Mouse (Mus musculus) bone marrow macrophage, adult 2 months (primary cell): ENCODE results near the gene Foxe1. TPM values are rescaled to one million over a fixed set of nuclear protein-coding genes. Genes with fewer than 3 reads are reported as not detected.

ENCODE experiments used
- H3K27ac ChIP-seq: 2 replicates; pipeline ENCODE4 v1.5.1; 2012; ENCODE audit warnings: low read depth, low read length; ENCODE audit not compliant: insufficient read depth
- H3K4me1 ChIP-seq: 2 replicates; pipeline ENCODE4 v1.6.1; 2012; ENCODE audit warnings: low read length; ENCODE audit not compliant: control insufficient read depth, insufficient read depth
- H3K4me3 ChIP-seq: 2 replicates; pipeline ENCODE4 v1.5.1; 2012; ENCODE audit warnings: mild to moderate bottlenecking, low read length, moderate library complexity; ENCODE audit not compliant: insufficient read depth
- CTCF ChIP-seq: IDR thresholded peaks from 2 replicates; pipeline ENCODE4 v1.5.1; 2012; ENCODE audit warnings: low read depth, mild to moderate bottlenecking, low read length, moderate library complexity
- POLR2A ChIP-seq: IDR thresholded peaks from 2 replicates; pipeline ENCODE4 v1.6.1; 2012; ENCODE audit warnings: mild to moderate bottlenecking, low read depth, low read length, borderline replicate concordance
- polyA plus RNA-seq: library from polyadenylated mRNA; stranded (reverse); fragments of >200 nt; gene quantifications from 2 replicates; pipeline ENCODE4 v1.2.4, GENCODE M21; 2012; ENCODE audit not compliant: missing spikeins, insufficient read depth, insufficient read length

Foxe1 gene
- polyA plus RNA-seq, 1 experiment, result not detected

GRCm38 (mm10) chr4:46394388-46394787 lies 51.0 kb downstream of the Foxe1 start:
- TF ChIP-seq POLR2A, result no peak
- no peak for TF ChIP-seq CTCF
- no peak overlapping the region for H3K27ac ChIP-seq
- H3K4me1 ChIP-seq, result no peaks in the 10 kb centered on the region
- H3K4me3 ChIP-seq, result no peak overlapping the region

GRCm38 (mm10) chr4:46395736-46396135 lies 52.3 kb downstream of the Foxe1 start:
- no peak for TF ChIP-seq POLR2A
- H3K4me1 ChIP-seq, result no peaks in the 10 kb centered on the region
- H3K4me3 ChIP-seq, result no peak overlapping the region
- H3K27ac ChIP-seq, result no peak overlapping the region

Other genes with a start within 250 kb of the Foxe1 start
- 24.5 and 24.7 TPM in 2 replicates for gene Ncbp1, start 205.0 kb upstream of the Foxe1 start, polyA plus RNA-seq
- 30.8 and 34.2 TPM in 2 replicates for gene Tstd2, start 204.9 kb upstream of the Foxe1 start, polyA plus RNA-seq
- 45.7 and 49.1 TPM in 2 replicates for gene Xpa, start 147.3 kb upstream of the Foxe1 start, polyA plus RNA-seq
- 4.2 and 5.7 TPM in 2 replicates for gene Trmo, start 45.8 kb downstream of the Foxe1 start, polyA plus RNA-seq
- gene Hemgn, start 69.9 kb downstream of the Foxe1 start, polyA plus RNA-seq, result not detected in 2 replicates
- 204 and 219 TPM in 2 replicates for gene Anp32b, start 107.3 kb downstream of the Foxe1 start, polyA plus RNA-seq
- 41.8 and 43.4 TPM in 2 replicates for gene Nans, start 145.6 kb downstream of the Foxe1 start, polyA plus RNA-seq
- gene Trim14, start 192.5 kb downstream of the Foxe1 start, polyA plus RNA-seq, result 41.5 and 58.1 TPM in 2 replicates